Mouse (Mus musculus): Measurements from ENCODE around the gene Ccr10. TPM values are rescaled to one million over a fixed set of nuclear protein-coding genes. Genes with fewer than 3 reads are reported as not detected.

The Ccr10 gene
- polyA plus RNA-seq, 1 experiment from 2014 or later, result 0.55 TPM

- WGBS, result 2% methylated on average over 25 of the region's 25 CpGs
- H3K27ac ChIP-seq, result no peak overlapping the region
- no peak overlapping the region for H3K9ac ChIP-seq
- no peaks in the 10 kb centered on the region for H3K9me3 ChIP-seq
- H3K4me1 ChIP-seq, result peaks cover 55% of the 10 kb centered on the region
- H3K27me3 ChIP-seq, result peaks cover 49% of the 10 kb centered on the region
- peak overlapping the region; percentile 20 for H3K4me3 ChIP-seq
- H3K4me2 ChIP-seq, result peak overlapping the region; percentile 53
- no peak for ATAC-seq (ENCODE audit: borderline replicate concordance, extremely low read depth, low FRiP score, low TSS enrichment)
- H3K36me3 ChIP-seq, result no peaks in the 10 kb centered on the region
Measured at GRCm38 (mm10) chr11:101176117-101176691, 961 bp upstream of the Ccr10 start.

DNA sequence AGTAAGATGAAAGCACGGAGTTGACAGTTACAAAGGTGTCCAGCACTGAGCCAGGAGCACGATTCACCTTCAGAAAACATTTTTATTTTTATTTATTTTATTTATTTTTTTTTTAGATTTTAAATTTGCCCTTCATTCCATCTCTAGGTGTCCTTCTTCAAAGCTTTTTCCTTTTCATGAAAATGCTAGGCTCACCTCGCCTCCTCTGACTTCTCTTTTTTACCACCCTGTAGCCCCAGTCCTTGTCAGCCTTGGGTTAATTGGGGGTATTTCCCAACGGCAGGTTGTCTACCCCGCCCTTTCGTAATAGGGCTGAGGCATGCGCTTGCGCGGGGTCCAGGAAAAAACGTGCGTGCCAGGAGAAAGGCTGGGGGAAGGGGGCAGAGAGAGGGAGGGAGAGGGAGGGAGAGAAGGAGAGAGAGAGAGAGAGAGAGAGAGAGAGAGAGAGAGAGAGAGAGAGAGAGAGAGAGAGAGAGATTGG, 433 bp upstream of the Ccr10 start:
- Histone ChIP-seq H3K4me1 (peaks cover 53% of the 10 kb centered on the region), H3K27me3 (peaks cover 49% of the 10 kb centered on the region), H3K9me3 (no peaks in the 10 kb centered on the region), H3K27ac (no peak overlapping the region), H3K4me2 (peak overlapping the region; percentile 53), H3K36me3 (no peaks in the 10 kb centered on the region), H3K9ac (no peak overlapping the region), H3K4me3 (peak overlapping the region; percentile 20)
- WGBS, result 12% methylated on average over 11 of the region's 11 CpGs
- ATAC-seq (ENCODE audit: borderline replicate concordance, extremely low read depth, low FRiP score, low TSS enrichment), result no peak

DNA sequence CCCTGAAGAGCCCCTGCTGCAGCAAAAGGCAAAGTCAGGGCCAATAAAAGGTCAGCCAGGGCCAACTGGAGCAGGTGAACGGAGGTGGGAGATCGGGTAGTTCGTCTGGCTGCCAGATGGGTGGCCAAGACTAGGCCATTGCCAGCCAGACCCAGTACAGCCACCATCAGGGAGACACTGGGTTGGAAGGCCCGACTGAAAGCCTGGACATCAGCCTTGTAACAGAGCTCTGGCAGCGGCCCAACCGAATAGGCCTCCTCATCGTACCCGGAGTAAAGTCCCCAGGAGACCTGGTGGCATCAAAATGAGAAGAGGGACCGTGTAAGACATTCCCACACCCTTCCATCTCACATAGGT, 876 bp downstream of the Ccr10 start:
- Histone ChIP-seq H3K4me2 (peak overlapping the region; percentile 70), H3K9ac (peak overlapping the region; percentile 17; the same call in 1 of the 2 replicates), H3K27me3 (peaks cover 44% of the 10 kb centered on the region), H3K36me3 (no peaks in the 10 kb centered on the region), H3K4me1 (peaks cover 62% of the 10 kb centered on the region), H3K27ac (no peak overlapping the region), H3K9me3 (no peaks in the 10 kb centered on the region), H3K4me3 (peak overlapping the region; percentile 75)
- no peak for ATAC-seq (ENCODE audit: borderline replicate concordance, extremely low read depth, low FRiP score, low TSS enrichment)
- 31% methylated on average over 9 of the region's 9 CpGs for WGBS

GRCm38 (mm10) chr11:101173631-101174388, 1.4 kb downstream of the Ccr10 start:
- H3K27me3 ChIP-seq, result peaks cover 44% of the 10 kb centered on the region
- H3K27ac ChIP-seq, result peak overlapping the region; percentile 80
- peak overlapping the region; percentile 75 for H3K4me3 ChIP-seq
- H3K36me3 ChIP-seq, result no peaks in the 10 kb centered on the region
- peak; percentile 53 for ATAC-seq (ENCODE audit: borderline replicate concordance, extremely low read depth, low FRiP score, low TSS enrichment)
- peaks cover 67% of the 10 kb centered on the region for H3K4me1 ChIP-seq
- WGBS, result 2% methylated on average over 61 of the region's 61 CpGs
- peak overlapping the region; percentile 70 for H3K4me2 ChIP-seq
- H3K9ac ChIP-seq, result peak overlapping the region; percentile 34; the same call in 1 of the 2 replicates
- no peaks in the 10 kb centered on the region for H3K9me3 ChIP-seq

DNA sequence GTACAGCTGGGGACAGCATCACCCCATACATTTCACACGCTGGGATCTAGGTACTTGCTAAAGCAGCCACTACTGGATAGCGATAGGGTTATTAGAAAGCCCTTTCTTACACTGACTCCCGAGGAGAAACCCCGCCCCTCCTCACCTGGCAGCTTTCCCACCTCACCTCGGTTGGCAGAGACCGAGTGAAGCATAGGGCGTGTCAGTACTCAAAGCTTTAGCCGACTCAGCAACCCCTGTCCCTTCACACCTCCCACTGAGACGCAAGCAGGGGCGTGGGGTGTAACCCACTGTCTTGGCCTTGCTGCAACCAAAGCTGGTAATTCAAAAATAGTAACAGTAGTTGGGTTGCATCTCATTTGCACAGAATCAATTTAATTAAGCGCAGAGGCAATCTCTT, 2.1 kb downstream of the Ccr10 start:
- H3K9me3 ChIP-seq, result no peaks in the 10 kb centered on the region
- H3K4me2 ChIP-seq, result peak overlapping the region; percentile 70
- H3K4me3 ChIP-seq, result peak overlapping the region; percentile 75; the same call in 1 of the 2 replicates
- H3K4me1 ChIP-seq, result peaks cover 74% of the 10 kb centered on the region
- ATAC-seq (ENCODE audit: borderline replicate concordance, extremely low read depth, low FRiP score, low TSS enrichment), result no peak
- H3K9ac ChIP-seq, result peak overlapping the region; percentile 34
- 10% methylated on average over 11 of the region's 11 CpGs for WGBS
- H3K27me3 ChIP-seq, result peaks cover 37% of the 10 kb centered on the region
- H3K36me3 ChIP-seq, result no peaks in the 10 kb centered on the region
- H3K27ac ChIP-seq, result peak overlapping the region; percentile 80

GRCm38 (mm10) chr11:101172434-101172815, 2.8 kb downstream of the Ccr10 start:
- ATAC-seq (ENCODE audit: borderline replicate concordance, extremely low read depth, low FRiP score, low TSS enrichment), result no peak
- peak overlapping the region; percentile 58 for H3K9ac ChIP-seq
- peak overlapping the region; percentile 98 for H3K27ac ChIP-seq
- peaks cover 5% of the 10 kb centered on the region for H3K36me3 ChIP-seq
- H3K4me1 ChIP-seq, result peaks cover 78% of the 10 kb centered on the region
- no peaks in the 10 kb centered on the region for H3K9me3 ChIP-seq
- 7% methylated on average over 5 of the region's 5 CpGs for WGBS
- H3K4me3 ChIP-seq, result peak overlapping the region; percentile 75
- H3K27me3 ChIP-seq, result peaks cover 35% of the 10 kb centered on the region
- H3K4me2 ChIP-seq, result peak overlapping the region; percentile 70

DNA sequence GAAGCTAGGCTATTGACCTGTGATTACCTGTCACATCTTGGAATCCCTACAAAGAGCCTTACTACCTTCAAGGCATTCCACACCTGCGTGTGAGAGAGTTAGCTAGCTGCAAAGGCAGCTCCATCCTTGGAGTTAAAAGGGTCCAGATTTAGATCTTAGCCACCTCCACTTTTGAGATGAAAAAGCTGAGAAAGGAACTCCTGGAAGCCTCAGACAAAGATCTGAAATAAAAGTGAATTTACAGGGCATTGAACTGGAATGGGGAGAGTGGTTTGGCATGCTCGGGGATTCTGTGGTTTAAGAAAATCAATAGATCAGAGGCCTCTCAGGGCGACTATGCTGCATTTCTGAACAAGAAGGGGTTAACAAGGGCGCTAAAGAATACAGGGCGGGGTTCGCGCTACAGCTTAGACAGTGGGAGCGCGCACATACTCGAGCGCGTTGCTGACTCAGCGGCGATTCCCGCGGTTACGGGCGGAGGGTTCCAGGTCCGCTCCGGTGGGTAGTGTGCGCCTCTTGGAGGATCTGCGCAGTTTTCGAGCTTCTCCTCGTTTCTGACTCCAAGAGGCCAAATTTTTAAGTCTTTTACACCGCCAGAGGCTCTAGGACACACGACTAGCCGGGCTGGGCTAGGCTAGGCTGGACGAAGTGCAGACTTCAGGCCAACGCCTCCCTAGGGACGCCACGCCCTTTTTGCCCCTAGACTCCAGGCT, 3.4 kb downstream of the Ccr10 start:
- peaks cover 75% of the 10 kb centered on the region for H3K4me1 ChIP-seq
- ATAC-seq (ENCODE audit: borderline replicate concordance, extremely low read depth, low FRiP score, low TSS enrichment), result peak; percentile 65; the same call in 1 of the 2 replicates
- WGBS, result under 1% methylated on average over 31 of the region's 31 CpGs
- H3K27ac ChIP-seq, result peak overlapping the region; percentile 98
- peaks cover 11% of the 10 kb centered on the region for H3K36me3 ChIP-seq
- peak overlapping the region; percentile 75 for H3K4me3 ChIP-seq
- H3K27me3 ChIP-seq, result peaks cover 34% of the 10 kb centered on the region
- no peaks in the 10 kb centered on the region for H3K9me3 ChIP-seq
- H3K4me2 ChIP-seq, result peak overlapping the region; percentile 70
- peak overlapping the region; percentile 58 for H3K9ac ChIP-seq

- Histone ChIP-seq H3K27me3 (peaks cover 34% of the 10 kb centered on the region), H3K36me3 (peaks cover 17% of the 10 kb centered on the region), H3K4me3 (peak within 1 kb of the TSS; percentile 75), H3K9ac (peak within 1 kb of the TSS; percentile 72), H3K9me3 (no peaks in the 10 kb centered on the region), H3K4me1 (peaks cover 66% of the 10 kb centered on the region), H3K27ac (peak within 1 kb of the TSS; percentile 98), H3K4me2 (peak within 1 kb of the TSS; percentile 89)
- peak; percentile 92 for ATAC-seq (ENCODE audit: borderline replicate concordance, extremely low read depth, low FRiP score, low TSS enrichment)
- 0% methylated on average over 48 of the region's 50 CpGs for WGBS
Measured at GRCm38 (mm10) chr11:101170811-101171610, 4.2 kb downstream of the Ccr10 start, which contains the start of gene Plekhh3. Gene Plekhh3, minus strand, starts transcription at chr11:101171351.

GRCm38 (mm10) chr11:101170354-101170810, 4.9 kb downstream of the Ccr10 start, which contains the start of gene Cntnap1:
Gene Cntnap1, plus strand, starts transcription at chr11:101170523.
- peak within 1 kb of the TSS; percentile 75 for H3K4me3 ChIP-seq
- 1% methylated on average over 31 of the region's 35 CpGs for WGBS
- peaks cover 22% of the 10 kb centered on the region for H3K36me3 ChIP-seq
- no peaks in the 10 kb centered on the region for H3K9me3 ChIP-seq
- no peak for ATAC-seq (ENCODE audit: borderline replicate concordance, extremely low read depth, low FRiP score, low TSS enrichment)
- peaks cover 63% of the 10 kb centered on the region for H3K4me1 ChIP-seq
- H3K9ac ChIP-seq, result peak within 1 kb of the TSS; percentile 72
- H3K27ac ChIP-seq, result peak within 1 kb of the TSS; percentile 92
- peaks cover 32% of the 10 kb centered on the region for H3K27me3 ChIP-seq
- H3K4me2 ChIP-seq, result peak within 1 kb of the TSS; percentile 89

DNA sequence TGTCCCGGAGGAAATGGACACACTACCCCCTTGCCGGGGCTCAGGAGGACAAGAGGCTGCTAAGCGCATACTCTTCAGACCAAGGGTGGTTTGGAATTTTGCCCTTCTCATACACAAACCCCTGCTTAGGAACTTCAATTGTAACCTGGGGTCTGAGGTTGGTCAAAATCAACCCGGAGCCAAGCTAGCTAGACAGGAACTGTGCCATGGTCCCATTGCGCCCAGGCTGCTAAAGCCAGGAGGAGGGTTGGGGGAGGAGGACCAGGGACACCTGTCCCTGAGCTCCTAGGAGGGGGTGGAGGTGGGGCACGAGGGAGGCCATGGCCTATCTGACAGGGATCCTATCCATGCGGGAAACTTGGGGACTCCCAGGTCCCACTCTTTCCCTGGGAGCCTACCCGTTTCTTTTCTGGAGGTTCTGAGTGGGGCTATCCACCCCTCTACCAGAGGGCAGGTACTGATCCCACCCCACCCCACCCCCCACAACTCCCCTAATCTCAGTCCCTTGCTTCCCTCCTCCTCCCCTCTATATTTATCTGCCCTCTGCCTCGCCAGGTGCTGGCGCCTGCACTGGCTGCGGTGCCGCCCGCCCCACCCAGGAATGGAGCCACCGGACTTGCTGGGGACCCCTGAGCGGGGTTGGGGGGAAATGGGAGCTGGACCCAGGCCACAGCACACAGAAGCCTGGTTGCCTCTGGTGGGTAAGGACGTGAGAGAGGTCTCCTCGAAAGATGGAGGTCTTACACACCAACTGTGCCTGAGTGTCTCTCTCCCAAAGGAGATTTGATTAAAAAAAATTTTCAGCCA, 5.7 kb downstream of the Ccr10 start:
- 11% methylated on average over 17 of the region's 17 CpGs for WGBS
- H3K4me3 ChIP-seq, result peak overlapping the region; percentile 75
- H3K9me3 ChIP-seq, result no peaks in the 10 kb centered on the region
- peak overlapping the region; percentile 92; the same call in 1 of the 2 replicates for H3K27ac ChIP-seq
- peak overlapping the region; percentile 89 for H3K4me2 ChIP-seq
- peaks cover 29% of the 10 kb centered on the region for H3K36me3 ChIP-seq
- peak overlapping the region; percentile 72 for H3K9ac ChIP-seq
- no peak for ATAC-seq (ENCODE audit: borderline replicate concordance, extremely low read depth, low FRiP score, low TSS enrichment)
- H3K4me1 ChIP-seq, result peaks cover 64% of the 10 kb centered on the region
- peaks cover 31% of the 10 kb centered on the region for H3K27me3 ChIP-seq

Data from lung, embryonic 15.5 days (tissue).